Mouse (Mus musculus) cerebellum, postnatal 10 days (tissue): Measurements from ENCODE around the gene Brdt.

ENCODE experiments used
- DNase-seq, 2 experiments: peaks; one replicate each; pipeline ENCODE4 v3.0.0; 2021; ENCODE audit warnings: mixed read lengths in 2 of 2

Brdt gene

GRCm38 (mm10) chr5:107421676-107422075 is 90.7 kb downstream of the Brdt start:
- DNase-seq = no peak

- no peak for DNase-seq
Measured at GRCm38 (mm10) chr5:107431249-107431648, 100.3 kb downstream of the Brdt start, which contains the start of gene Lpcat2b. TSS of gene Lpcat2b (plus strand) at chr5:107431549.

GRCm38 (mm10) chr5:107434001-107434400 is 103.0 kb downstream of the Brdt start:
- no peak for DNase-seq

- DNase-seq = no peak
Measured at GRCm38 (mm10) chr5:107436185-107436584, 105.2 kb downstream of the Brdt start.
